Mouse (Mus musculus) layer of hippocampus, adult 9-10 months (tissue): Measurements from ENCODE around the gene Pced1b.
"Not testable (repeated sequence)": the region's sequence is repeated elsewhere in the genome, so short reads cannot be mapped to it uniquely, and the experiment has no call there.

Experiments used
- DNase-seq: peaks from one replicate; pipeline ENCODE4 v3.0.0; 2022; ENCODE audit warnings: low spot score

The Pced1b gene

DNA sequence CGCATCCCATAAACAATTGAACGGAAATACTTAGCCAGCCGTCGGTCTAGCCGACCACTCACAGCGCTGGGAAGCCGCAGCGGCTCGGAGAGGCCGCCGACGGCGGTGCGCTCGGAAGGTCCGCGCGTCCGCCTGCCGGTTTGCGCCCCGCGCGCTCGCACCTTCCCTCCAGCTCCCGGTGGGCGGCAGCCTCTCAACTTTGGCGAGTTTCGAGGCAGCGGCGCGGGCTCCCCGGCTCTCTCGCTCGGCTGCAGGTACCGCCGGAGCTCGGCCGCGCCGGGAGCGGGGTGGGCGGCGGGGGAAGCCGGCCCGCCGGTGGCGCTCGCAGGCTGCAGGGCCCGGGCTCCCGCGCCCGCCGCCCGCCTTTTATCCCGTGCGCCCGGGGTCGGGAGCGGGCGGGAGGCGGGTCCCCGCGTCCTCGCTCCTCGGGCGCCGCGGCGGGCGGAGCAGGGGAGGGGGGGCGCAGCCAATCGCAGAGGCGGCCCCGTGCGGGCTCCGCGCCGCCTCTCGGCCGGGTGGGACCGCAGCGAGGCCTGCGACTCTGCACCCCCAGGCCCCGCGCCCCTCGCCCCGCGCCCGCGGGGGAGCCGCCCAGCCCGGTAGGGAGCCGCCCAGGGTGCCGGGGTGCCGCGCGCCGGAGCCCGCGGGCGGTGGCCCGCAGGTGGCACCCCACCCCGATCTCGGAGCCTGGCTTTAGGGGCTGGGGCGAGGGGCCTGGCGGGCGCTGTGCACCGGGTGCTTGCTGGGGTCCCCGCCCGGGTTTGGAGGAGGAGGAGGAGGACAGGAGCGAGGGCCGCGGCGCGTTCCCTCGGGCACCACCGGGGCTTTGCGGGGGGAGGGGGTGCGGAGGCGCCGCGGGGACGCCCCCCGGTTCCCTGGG lies at the start of gene Pced1b, which contains the start of gene Amigo2:
Gene Pced1b, plus strand, starts transcription at position 197 of the 880 bp plus-strand sequence.
Gene Amigo2, minus strand, starts transcription at position 377 of the 880 bp plus-strand sequence.
- no peak for DNase-seq

DNA sequence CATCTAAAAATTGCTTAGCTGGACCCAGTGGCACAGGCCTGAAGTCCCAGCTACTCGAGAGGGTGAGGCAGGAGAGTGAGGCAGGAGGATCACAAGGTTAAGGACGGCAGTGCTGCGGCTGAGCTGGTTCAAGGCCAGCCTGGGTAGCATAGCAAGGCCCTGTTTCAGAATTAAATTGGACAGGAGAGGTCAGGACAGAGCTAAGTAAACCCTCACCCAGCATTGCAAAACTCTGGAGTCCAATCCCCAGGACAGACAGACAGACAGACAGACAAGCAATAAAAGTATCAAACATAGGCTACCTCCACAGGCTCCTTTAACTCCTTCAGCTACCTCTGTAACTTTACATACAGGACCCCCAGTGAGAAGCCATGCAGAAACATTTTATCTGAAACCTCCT lies 42.0 kb upstream of the Pced1b start:
- DNase-seq: no peak

DNA sequence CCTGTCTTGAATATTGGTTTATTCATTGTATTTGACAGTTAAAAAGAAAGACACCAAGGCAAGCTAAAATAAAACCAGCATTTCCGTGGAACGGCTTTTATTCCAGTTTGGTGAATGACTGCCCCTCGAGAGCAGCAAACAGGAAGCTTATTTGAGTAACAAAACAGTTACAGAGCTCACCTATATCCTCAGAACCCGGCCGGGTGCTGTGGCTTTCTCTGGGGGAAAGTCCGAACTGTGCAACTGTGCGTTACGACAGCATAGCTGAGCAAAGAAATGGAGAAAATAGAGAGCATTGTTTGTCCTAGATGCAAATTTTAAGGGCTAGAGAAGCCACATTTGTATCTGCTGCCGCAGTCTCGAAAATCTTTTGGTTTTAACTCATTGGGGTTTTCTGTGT lies 41.1 kb upstream of the Pced1b start:
- DNase-seq: no peak

DNA sequence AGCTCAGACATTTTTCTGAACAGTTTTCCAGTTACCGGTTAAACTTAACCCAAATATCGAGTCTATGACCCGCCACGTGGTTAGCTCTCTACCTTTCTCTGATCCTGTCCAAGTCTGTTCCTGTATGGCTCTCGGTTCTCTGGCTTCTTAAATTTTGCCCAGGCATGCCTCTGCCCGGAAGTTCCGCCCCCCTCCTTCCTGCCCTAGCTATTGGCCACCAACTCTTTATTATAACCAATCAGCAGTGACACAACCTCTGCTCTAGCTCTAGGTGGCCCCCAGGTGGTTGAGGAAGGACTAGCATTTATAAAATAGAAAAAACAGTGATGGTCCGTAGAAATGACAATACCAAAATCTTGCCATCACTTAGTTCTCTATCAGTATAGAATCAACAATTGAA lies 40.4 kb upstream of the Pced1b start:
- DNase-seq: no peak

DNA sequence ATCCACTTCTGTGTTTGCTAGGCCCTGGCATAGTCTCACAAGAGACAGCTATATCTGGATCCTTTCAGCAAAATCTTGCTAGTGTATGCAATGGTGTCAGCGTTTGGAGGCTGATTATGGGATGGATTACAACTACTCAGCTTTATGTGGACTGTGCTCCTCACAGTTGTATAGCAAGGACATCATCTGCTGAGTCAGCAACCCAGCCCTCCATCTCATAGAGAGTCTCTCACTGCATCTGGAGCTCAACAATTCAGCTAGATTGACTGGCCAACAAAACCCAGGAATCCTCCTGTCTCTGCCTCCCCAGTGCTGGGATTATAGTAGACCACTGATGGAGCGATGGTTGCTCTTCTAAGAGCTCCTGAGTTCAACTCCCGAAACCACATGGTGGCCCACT lies 37.2 kb upstream of the Pced1b start:
- DNase-seq: not testable (repeated sequence)

DNA sequence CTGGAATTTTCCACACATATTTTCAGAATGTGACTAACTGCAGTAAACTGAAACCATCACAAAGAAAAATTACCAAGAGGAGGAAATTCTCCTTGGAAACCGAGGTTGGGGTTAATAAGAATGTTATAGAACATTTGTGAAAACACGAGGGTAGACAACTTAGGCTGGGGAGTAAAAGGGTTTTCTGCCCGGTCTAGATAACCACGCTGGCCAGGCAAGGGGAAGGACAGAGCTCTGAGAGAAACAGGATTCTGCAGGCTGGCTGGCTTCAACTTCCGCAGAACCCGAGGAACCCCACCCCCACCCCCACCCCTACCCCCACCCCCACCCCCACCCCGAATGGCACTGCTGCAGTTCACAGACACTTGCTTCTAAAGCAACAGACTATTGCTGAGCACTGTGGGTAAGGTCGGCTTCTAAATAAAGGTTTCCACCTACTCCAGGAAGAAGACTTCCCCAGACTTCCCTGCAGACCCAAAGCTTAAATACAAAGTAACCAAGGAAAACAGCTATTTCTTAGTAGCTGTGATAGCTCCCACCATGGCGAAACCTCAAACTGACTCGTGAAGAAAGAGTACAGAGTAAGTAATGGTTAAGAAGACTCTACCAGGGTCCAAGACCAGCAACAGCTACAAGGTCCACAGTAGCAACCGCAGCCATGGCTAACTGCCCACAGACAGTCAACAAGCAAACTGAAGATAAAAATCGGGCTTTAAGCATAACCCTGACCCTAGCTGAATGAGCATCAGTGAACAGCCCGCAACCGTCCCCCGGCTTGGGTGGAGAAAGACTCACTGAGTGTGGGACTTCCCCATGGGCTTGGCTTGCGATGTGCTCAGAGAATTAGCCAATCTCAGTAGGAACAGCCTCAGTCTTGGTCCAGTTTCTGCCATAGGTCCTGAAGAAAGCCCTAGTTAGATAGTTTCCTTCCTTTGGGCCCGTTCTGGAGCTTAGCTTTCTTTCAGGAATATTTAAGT lies 34.1 kb upstream of the Pced1b start:
- DNase-seq: no peak

DNA sequence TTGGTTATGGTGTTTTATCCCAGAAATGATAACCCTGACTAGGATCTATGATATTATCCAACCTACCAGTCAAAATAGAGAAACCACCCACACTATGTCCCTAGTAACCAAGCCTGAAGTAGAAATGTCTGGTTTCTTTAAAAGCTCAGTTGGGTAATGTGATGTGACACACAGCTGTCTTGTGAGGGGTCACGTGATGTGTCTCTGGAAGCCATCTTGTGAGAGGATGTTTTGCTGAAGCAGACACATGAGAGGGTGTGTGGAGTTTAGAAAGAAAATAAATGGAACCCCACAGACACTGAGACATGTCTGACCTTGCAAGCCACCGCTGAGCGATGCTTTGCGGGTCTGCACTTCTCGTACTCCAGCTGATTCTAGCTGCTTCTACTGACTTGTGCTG lies 30.1 kb upstream of the Pced1b start:
- DNase-seq: no peak

DNA sequence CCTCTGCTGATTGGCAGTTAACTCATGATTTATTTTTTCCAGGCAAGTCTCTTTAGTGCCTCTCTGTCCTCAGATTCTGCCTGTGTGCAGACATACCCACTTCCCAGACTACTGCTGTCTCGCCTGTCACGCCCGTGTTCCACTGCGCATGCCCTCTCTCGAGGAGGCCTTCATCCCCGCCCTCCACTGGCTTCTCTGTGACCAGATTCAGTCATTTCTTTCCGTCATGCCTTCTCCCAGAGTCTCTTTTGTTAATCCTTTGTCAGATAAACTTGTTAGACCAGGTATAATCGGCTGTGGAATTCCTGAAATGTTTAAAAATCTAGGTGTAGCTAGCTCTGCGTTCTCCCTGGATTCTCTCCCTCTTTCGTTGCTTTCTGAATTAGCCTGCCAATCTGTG lies 23.5 kb upstream of the Pced1b start:
- no peak for DNase-seq

DNA sequence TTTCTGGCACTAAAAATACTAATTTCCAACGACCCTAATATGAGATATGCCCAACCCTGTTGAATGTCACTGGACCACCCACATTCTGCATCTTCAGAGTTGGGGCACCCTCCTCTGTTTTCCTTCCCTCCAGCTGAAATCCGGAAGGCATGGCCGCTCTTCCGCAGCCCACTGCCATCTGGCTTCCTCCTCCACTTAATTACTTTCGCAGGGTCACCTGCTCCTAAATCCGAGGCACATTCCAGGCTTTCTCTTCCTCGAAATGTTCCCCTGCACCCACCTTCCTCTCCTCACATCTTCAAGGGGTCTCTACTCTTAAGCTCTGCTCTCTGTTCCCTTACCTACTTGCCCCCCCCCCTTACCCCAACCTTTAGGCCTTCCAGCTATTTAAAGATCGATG lies 22.9 kb upstream of the Pced1b start:
- DNase-seq: no peak

DNA sequence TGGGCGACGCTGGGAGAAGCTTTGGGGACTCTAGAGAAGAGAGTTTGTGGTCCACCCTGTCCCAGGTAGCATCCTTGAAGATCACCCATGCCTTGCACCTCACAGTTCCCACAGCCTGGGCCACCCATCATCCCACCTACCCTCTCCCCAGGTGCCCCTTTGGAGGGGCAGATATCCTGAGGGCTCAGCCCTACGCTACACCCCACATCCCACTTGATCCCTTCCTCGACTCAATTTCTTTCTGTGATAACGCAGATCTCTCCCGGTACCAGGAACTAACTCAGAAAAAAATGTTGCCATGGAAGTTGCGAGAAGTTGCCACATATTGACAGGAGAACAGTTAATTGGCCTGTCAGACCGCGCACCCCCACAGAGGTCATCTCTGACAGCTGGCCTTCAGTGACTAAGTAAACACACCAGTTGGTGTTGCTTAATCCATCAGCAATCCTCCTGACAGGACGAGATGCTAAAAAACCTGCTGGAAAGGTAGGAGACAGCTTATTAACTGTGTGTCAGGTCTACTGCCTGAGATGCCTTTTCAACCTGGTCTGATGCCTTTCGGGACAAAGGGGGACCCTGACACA lies 17.3 kb upstream of the Pced1b start:
- no peak for DNase-seq

DNA sequence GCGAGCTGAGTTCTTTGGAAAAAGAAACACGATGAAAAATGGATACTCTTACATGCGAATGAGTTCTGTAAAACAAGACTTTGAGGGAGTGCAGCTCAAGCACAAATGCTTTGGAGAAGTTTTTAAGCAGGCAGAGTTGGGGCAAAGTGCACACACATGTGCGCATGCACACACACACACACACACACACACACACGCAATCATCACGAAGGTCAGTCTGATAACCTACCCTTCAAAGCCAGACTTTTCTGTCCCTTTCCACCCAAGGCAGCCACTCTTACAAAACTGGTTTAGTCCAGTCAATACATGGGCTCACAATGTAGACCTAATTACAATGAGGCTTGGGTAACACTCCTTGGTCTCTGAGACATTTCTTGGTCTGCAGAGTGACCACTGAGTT lies 12.8 kb upstream of the Pced1b start:
- DNase-seq: no peak

DNA sequence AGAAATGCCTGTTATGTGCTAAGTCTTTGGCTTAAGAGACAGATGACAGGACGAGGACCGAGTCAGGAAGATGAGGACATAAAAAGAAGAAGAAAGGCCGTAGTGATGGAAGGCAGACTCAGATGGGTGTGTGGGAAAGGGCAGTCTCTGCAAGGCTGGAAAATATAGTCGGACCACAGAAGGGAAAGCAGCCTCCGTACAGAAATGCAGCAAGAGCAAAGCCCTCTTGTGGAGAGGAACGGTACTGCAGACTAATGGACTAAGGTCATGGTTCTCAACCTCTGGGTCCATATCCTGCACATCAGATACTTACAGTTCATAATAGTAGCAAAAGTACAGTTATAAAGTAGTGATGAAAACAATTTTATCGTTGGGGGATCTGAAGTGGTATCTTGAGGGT lies 11.7 kb upstream of the Pced1b start:
- DNase-seq: no peak

DNA sequence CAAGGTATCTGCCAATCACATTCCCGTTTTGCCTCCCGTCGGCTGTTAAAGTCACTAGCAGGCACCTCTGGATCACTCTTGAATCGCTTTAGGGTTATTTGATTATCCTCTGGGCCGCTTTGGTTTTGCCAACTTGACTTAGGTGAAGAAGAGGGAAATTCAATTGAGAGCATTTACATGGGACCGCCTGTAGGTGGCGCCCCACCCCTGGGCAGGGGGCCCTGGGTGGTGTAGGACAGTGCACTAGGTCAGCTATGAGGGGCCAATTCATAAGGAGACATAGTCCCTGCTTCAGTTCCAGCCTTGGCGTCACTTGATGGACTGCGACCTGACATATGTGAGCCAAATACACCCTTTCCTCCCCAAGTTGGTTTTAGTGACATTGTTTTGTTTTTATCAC lies 10.0 kb upstream of the Pced1b start:
- DNase-seq: no peak

DNA sequence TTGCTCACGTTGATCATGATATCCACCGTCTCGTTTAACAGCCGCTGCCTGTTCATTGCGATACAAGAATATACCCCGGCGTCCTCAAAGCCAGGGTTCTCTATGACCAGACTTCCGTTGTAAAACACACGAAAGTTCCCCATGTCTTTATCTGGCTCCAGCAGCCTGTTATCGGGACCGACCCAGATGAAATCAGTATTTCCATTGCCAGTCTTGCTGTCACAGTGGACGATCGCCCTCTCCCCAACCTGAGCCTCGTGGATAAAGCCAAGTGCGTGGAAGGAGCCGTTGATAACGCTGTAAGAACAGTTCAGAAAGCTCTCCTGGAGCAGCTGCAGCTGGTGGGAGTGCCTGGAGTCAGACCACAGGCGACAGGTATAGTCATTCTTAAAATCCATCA lies 1.5 kb upstream of the Pced1b start:
- no peak for DNase-seq

DNA sequence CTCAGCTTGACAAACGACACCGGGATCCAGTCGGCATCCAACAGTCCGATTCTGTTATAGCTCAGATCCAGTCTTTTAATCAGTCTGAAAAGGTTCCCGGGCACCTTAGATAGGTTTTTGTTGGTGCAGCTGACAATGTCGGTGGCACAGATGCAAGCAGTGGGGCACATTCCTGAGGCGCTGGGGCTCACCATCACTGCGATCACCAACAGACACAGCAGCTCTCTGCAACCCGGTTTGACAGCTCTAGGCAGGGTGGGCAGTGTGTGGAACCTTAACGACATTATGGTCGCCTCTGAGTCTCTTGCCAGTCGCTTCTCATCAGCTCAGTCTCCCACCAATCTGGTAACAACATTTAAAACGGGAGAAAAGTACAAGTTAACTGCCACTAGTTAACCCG lies 651 bp upstream of the Pced1b start:
- DNase-seq: no peak

DNA sequence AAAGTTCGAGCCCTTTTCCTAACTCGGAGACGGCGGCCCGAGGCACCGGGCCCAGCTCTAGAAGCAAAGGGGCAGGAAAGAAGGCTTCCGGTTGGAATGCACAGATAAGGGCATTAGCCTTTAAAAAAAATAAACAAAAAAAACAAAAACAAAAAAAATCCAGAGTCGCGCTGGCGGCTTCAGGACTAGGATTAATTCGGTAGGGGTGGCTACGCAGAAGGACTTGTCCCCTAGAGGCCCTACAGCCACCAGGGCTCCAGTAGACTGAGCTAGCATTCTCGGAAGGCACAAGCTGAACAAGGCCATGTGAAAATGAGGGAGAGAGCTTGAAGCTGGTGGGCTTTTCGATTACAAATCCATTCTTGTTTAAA lies 869 bp downstream of the Pced1b start:
- no peak for DNase-seq

DNA sequence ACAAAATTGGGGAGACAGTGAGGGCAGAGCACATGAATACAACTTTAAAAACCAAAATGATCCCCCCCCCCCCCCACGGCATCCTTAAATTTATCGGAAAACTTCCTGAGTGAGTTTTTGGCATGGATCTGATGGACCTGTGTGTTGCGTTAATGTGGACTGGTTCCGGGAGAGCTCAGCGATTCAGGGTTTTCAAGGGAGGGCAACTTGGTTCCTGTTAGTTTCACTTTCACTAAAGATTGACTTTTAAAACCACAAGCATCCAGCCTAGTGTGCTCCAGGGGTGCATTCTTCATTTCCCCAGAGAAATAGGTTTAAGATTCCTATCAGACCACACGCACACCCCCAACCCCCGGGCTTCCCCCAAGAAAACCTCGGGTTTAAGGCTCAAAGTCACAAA lies 1.4 kb downstream of the Pced1b start:
- no peak for DNase-seq

DNA sequence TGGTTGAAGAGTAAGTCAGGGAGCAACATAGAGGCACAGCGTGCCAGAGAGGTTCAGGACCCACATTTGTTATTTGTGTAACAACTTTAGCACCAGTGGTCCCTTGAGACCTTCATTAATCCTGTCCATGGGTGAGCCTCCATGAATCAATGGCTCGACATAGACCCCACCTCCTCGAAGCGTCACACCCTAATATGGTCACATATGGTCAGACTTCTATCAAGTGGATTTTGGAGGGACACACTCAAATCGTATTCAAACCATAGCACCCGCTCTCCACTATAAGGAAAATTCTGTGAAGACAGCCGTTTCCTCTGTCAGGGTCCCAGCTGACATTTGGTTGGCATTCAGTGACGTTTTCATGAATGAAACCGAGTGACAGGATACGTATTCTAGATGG lies 2.4 kb downstream of the Pced1b start:
- DNase-seq: no peak

DNA sequence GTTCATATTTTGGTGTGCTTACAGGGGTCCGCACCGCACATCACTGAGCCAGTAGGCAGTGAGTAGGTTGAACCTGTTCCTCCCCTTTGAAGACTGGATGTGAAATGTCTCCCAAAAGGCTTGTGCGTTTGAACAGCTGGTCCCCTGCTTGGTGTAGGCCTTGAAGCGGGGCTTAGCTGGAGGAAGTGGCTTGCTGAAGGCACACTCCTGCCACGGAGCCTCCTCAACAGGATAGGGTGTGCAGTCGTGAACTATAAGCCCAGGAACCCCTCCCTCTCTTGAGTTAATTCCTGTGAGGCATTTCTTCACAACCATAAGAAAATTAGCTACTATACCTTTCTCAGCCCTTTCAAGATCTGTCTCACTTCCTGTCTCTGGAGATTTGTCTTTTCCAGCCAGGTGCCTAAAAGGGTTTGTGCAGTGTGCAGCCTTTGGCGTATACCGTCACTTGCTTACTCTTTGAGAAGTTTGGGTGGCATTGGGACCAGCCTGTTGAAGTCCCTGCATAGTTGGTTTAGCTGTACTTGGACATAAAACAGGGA lies 5.7 kb downstream of the Pced1b start:
- DNase-seq: no peak

DNA sequence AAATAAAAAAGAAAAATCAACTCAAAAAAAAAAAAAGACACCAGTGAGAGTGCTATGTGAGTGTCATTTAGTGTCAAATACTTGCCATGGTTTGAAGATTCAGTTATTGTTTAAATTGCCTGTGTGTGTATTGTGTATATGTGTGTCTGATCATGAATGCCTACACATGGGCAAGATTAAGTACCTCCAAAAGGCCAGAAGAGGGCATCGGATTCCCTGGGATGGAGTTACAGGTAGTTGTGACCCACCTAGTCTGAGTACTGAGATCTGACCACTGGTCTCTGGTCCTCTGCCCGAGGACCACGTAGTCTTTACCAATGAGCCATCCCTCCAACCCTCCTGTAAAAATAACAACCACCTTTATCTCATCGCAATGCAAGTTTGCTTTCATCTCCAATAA lies 7.5 kb downstream of the Pced1b start:
- no peak for DNase-seq

DNA sequence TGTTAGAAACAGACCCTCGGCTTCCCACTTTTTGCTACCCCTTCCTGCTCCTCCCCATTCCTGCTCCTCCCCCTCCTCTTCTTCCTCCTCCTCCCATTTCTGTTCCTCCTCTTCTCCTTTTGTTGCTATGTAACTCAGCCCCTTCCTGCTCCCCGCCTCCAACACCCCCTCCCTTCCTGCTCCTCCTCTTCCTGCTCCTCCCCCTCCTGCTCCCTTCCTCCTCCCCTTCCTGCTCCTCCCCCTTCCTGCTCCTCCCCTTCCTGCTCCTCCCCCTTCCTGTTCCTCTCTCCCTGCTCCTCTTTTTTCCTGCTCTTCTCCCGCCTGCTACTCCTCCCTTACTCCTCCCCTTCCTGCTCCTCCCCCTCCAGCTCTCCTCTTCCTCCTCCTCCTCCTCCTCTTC lies 8.9 kb downstream of the Pced1b start:
- no peak for DNase-seq

DNA sequence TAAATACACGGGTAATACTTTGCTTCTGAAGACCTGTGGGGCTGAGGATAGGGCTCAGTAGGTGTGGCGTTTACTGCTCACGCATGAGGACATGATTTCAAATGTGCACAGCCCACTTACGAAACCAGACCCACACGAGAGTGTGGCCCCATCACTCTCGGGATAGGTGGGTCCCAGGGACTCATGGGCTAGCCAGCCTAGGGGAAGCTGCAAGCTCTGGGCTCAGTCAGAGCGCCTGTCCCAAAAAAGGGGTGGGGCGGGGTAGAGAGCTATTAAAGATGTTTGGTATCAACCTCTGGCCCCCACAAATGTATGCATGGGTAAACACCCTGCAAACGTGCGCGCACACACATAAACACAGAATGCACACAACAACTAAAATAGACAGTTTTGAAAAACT lies 9.5 kb downstream of the Pced1b start:
- DNase-seq: no peak
